Mouse (Mus musculus): ENCODE data around the gene Zfp429.
"Not testable (repeated sequence)": the region's sequence is repeated elsewhere in the genome, so short reads cannot be mapped to it uniquely, and the experiment has no call there.

Zfp429 gene

GRCm38 (mm10) chr13:67399183-67399903, at the start of gene Zfp429:
Zfp429 (minus strand) TSS chr13:67399819.
- DNase-seq, result peak; percentile 74

- not testable (repeated sequence) for DNase-seq
Measured at GRCm38 (mm10) chr13:67437095-67437494, 37.5 kb upstream of the Zfp429 start.

- DNase-seq, result no peak
Measured at GRCm38 (mm10) chr13:67428116-67428515, 28.5 kb upstream of the Zfp429 start.

GRCm38 (mm10) chr13:67425699-67426098, 26.1 kb upstream of the Zfp429 start:
- DNase-seq, result not testable (repeated sequence)

- DNase-seq, result not testable (repeated sequence)
Measured at GRCm38 (mm10) chr13:67422532-67422931, 22.9 kb upstream of the Zfp429 start.

- peak; percentile 54 for DNase-seq
Measured at GRCm38 (mm10) chr13:67421207-67421857, 21.7 kb upstream of the Zfp429 start, which contains the start of gene Zfp459. Zfp459 (minus strand) TSS chr13:67421418.

GRCm38 (mm10) chr13:67420558-67421206, 21.1 kb upstream of the Zfp429 start:
- DNase-seq, result peak; percentile 19

- no peak for DNase-seq
Measured at GRCm38 (mm10) chr13:67416811-67417210, 17.2 kb upstream of the Zfp429 start.

- no peak for DNase-seq
Measured at GRCm38 (mm10) chr13:67415759-67416158, 16.1 kb upstream of the Zfp429 start.

GRCm38 (mm10) chr13:67413634-67414033, 14.0 kb upstream of the Zfp429 start:
- not testable (repeated sequence) for DNase-seq

GRCm38 (mm10) chr13:67376255-67376654, 23.4 kb downstream of the Zfp429 start:
- DNase-seq, result not testable (repeated sequence)

GRCm38 (mm10) chr13:67375050-67375911, 24.3 kb downstream of the Zfp429 start, which contains the start of the genes Gm28041 and Zfp456:
Gm28041 (minus strand) TSS chr13:67375733.
Zfp456 (minus strand) TSS chr13:67375810.
- peak; percentile 43 for DNase-seq

GRCm38 (mm10) chr13:67360131-67360744, 39.4 kb downstream of the Zfp429 start, which contains the start of the genes Gm28044 and Zfp953:
Gm28044 (minus strand) TSS chr13:67360536.
Zfp953 (minus strand) TSS chr13:67360605.
- peak; percentile 86 for DNase-seq

- DNase-seq, result no peak
Measured at GRCm38 (mm10) chr13:67351854-67352253, 47.8 kb downstream of the Zfp429 start.

- no peak for DNase-seq
Measured at GRCm38 (mm10) chr13:67343422-67343821, 56.2 kb downstream of the Zfp429 start.
